Mouse (Mus musculus) C2C12 (cell line): ENCODE measurements at regions not wholly inside any gene's neighbourhood (a gene's known extent, or its start where the extent isn't known, plus 50 kb on each side); places are given as distances from the start of the nearest gene placed in this dataset.

Experiments
- CEBPB ChIP-seq: IDR thresholded peaks from one replicate; pipeline ENCODE4 v1.6.1; 2011; ENCODE audit warnings: low read depth, mild to moderate bottlenecking, control low read depth, moderate library complexity
- CTCF ChIP-seq: IDR thresholded peaks from one replicate; pipeline ENCODE4 v1.5.1; 2011; ENCODE audit not compliant: control insufficient read depth, insufficient read depth, insufficient read length
- MAX ChIP-seq: IDR thresholded peaks from one replicate; pipeline ENCODE4 v1.6.1; 2011; ENCODE audit warnings: mild to moderate bottlenecking, control low read depth
- MYOD1 ChIP-seq: IDR thresholded peaks from one replicate; pipeline ENCODE4 v1.6.1; 2011; ENCODE audit warnings: low read depth; ENCODE audit not compliant: control insufficient read depth, insufficient read length
- MYOG ChIP-seq: IDR thresholded peaks from one replicate; pipeline ENCODE4 v1.6.1; 2011; ENCODE audit not compliant: control insufficient read depth, insufficient read length; ENCODE audit errors: extremely low read depth
- USF1 ChIP-seq: IDR thresholded peaks from one replicate; pipeline ENCODE4 v1.6.1; 2011; ENCODE audit warnings: low read depth, mild to moderate bottlenecking, control low read depth, moderate library complexity

- no peak for TF ChIP-seq CTCF
- TF ChIP-seq MYOG, result no peak
- no peak for TF ChIP-seq MAX
- no peak for TF ChIP-seq USF1
- no peak for TF ChIP-seq MYOD1
- TF ChIP-seq CEBPB, result no peak
These were observed 70.7 kb upstream of the Zfhx3 start for GRCm38 (mm10) chr8:107871718-107872117.
